Mouse (Mus musculus): ENCODE data around the gene Rnf169. TPM values are rescaled to one million over a fixed set of nuclear protein-coding genes. Genes with fewer than 3 reads are reported as not detected.

The Rnf169 gene
- polyA plus RNA-seq, 1 experiment from 2014 or later, result 1.2 TPM

DNA sequence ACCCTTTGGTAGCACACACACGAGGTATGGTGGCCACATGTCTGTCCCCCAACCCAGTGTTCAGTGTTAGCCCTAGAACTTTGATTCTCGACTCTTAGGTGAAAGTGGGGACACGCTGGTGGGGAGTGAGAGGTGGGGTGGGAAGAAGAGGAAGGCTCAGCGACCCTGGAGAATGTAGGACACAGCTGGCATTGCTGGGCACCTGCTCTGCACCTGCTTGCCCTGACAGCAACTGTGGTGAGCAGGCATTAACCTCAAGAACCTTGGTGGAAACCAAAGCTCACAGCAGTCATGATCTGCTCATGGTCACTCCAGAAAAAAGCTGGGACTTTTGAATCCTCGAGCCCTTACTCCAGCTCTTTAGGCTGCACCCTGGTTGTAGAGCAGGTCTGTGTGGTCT is 69.2 kb downstream of the Rnf169 start:
- Histone ChIP-seq H3K4me3 (replicated peaks) (no peak overlapping the region), H3K27ac (no peak overlapping the region), H3K4me1 (replicated peaks) (peaks cover 23% of the 10 kb centered on the region), H3K27me3 (peaks cover 18% of the 10 kb centered on the region), H3K4me2 (no peak overlapping the region), H3K36me3 (no peaks in the 10 kb centered on the region), H3K9me3 (replicated peaks) (no peaks in the 10 kb centered on the region), H3K9ac (no peak overlapping the region)
- ATAC-seq (ENCODE audit: low read depth) (no peak), DNase-seq (no peak)
- WGBS (ENCODE audit: insufficient replicate concordance), result 52% methylated on average over 5 of the region's 5 CpGs

DNA sequence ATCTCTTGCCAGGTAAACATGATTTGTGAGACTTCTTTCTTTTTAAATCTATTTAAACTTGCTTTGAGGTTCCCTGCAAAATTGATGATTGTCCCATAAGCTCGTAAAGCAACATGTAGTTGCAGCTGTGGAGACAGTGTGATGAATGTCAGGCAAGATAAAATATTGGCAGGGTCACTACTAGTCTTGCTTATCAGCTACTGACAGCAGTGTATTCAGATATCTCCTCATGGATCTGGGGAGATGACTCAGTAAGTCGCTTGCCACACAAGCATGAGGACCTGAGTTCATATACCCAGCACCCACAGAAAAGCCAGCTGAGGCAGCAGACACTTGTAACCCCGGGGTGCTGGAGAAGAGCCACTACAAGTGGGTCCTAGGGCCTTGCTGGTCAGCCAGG is 72.8 kb downstream of the Rnf169 start:
- Histone ChIP-seq H3K36me3 (no peaks in the 10 kb centered on the region), H3K9ac (0 out of 2 replicates have a peak overlapping the region, but pooled peaks have one; percentile 18)

DNA sequence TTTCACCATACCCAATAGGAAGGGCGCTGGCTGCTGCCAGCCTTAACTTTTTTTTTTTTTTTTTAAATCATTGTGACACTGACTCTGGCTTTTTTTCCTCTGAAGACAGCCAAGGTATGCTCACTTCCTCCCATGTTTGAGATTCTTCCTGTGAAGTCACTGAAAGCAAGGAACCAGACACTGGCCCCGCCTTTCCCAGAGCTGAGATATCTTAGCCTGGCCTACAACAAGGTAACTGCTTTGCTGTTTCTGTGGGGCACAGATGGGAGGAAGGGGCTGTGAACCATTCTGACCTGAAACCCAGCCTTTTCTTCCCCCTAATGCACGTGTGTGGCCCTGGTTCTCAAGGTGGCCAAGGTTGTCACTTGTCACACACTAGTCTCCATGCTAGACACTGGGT is 73.9 kb downstream of the Rnf169 start:
- no peaks in the 10 kb centered on the region for H3K9me3 ChIP-seq (replicated peaks)
- H3K4me2 ChIP-seq, result no peak overlapping the region
- DNase-seq, result no peak
- no peaks in the 10 kb centered on the region for H3K36me3 ChIP-seq
- H3K27ac ChIP-seq, result no peak overlapping the region
- H3K4me3 ChIP-seq (replicated peaks), result no peak overlapping the region
- no peak for ATAC-seq (ENCODE audit: low read depth)
- peaks cover 23% of the 10 kb centered on the region for H3K4me1 ChIP-seq (replicated peaks)
- H3K27me3 ChIP-seq, result no peaks in the 10 kb centered on the region
- 59% methylated on average over 3 of the region's 3 CpGs for WGBS (ENCODE audit: insufficient replicate concordance)
- H3K9ac ChIP-seq, result no peak overlapping the region

More for the DNA sequence above, 72.8 kb downstream of the Rnf169 start:
- Histone ChIP-seq H3K9me3 (replicated peaks) (no peaks in the 10 kb centered on the region), H3K27me3 (no peaks in the 10 kb centered on the region), H3K4me1 (replicated peaks) (peaks cover 23% of the 10 kb centered on the region), H3K4me2 (no peak overlapping the region), H3K4me3 (replicated peaks) (no peak overlapping the region), H3K27ac (no peak overlapping the region)
- WGBS (ENCODE audit: insufficient replicate concordance), result 35% methylated on average over 3 of the region's 3 CpGs
- DNase-seq (peak; percentile 13), ATAC-seq (ENCODE audit: low read depth) (peak; percentile 74)

DNA sequence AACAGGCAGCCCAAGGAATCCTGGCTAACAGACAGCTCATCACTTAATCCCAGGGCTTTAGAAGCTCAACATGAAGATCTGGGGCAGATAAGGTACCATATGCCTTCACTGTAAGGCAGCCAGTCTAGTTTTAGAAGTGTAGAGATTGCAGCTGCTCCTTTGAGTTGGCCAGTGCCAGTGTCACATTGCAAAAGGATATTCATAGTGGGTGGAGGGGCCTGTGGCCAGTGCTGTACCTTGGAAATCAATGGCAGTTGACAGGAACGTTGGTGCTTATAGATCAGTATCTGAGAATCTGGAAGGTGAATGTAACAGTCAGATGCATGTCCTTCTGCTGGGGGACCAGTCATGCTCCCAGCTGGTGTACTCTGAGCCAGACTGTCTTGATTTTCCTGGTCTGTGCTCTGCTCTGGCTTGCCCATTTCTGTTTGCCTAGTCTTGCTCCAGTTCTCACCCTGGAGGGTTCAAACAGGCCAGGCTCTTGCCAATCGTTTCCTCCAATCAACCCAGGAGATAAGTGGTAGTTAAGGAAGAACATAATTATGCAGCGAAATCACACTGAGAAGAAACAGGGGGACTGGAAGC is 75.7 kb downstream of the Rnf169 start:
- H3K36me3 ChIP-seq, result no peaks in the 10 kb centered on the region
- no peak overlapping the region for H3K4me2 ChIP-seq
- ATAC-seq (ENCODE audit: low read depth) (no peak), DNase-seq (no peak)
- H3K9ac ChIP-seq, result no peak overlapping the region
- no peaks in the 10 kb centered on the region for H3K27me3 ChIP-seq
- no peak overlapping the region for H3K27ac ChIP-seq
- peaks cover 23% of the 10 kb centered on the region for H3K4me1 ChIP-seq (replicated peaks)
- H3K4me3 ChIP-seq (replicated peaks), result no peak overlapping the region
- WGBS (ENCODE audit: insufficient replicate concordance), result 17% methylated on average over 3 of the region's 3 CpGs
- H3K9me3 ChIP-seq (replicated peaks), result no peaks in the 10 kb centered on the region

DNA sequence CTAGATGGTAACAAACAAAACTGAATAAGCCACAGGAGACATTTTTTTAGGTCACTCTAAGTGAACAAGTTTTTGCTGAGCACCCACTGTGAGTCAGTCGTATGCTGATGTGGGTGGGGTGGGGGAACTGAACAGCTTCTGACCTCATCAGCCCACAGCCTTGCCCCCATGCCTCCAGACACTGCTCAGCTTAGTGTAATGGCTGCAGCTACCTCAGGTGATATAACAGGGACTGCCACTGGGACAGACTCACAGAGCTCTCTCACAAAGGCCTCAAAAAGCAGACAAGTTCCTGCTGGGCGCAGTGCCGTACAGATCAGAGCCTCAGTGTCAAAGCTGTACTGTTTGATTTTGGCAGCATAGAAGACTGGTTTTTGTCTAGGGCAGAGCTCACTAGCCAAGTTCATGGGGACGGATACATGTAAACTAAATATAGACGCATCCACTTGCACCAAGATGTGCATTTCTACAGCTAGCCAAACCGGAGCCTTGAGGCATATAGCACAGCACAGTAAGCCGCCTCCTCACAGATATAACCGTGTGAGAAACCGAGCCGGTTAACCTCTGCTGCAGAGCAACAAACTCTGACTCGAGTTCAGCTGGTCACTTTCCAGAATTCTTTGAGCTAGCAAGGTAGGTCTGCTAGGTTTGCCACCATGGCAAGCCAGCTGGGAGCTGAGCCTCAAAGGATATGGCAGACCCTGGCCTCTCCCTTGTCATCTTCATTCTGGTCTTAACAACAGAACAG is 77.2 kb downstream of the Rnf169 start:
- Histone ChIP-seq H3K4me1 (replicated peaks) (peaks cover 21% of the 10 kb centered on the region), H3K4me3 (replicated peaks) (no peak overlapping the region), H3K4me2 (no peak overlapping the region), H3K27ac (no peak overlapping the region), H3K27me3 (no peaks in the 10 kb centered on the region), H3K9ac (no peak overlapping the region), H3K36me3 (no peaks in the 10 kb centered on the region), H3K9me3 (replicated peaks) (no peaks in the 10 kb centered on the region)
- ATAC-seq (ENCODE audit: low read depth), result no peak
- no peak for DNase-seq
- WGBS (ENCODE audit: insufficient replicate concordance), result 67% methylated on average over 11 of the region's 11 CpGs

DNA sequence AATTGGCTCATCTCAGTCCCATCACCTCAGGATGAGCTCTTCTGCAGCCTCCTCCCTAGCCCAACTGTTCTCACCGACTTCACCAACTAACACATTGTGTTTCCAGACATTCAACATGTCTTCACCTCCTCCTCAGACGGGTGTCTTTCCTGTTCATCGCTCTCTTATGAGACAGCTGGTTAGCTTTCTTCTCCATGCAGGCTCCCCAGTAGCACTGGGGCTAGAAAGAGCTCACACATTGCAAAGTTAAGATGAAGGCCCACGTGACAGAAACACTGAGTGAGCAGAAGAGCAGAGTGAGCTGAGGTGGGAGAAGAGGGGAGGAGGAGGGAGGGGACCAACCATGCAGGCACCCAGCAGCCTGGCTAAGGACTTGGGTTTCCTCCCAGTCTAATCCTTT is 78.0 kb downstream of the Rnf169 start:
- WGBS (ENCODE audit: insufficient replicate concordance), result 52% methylated on average over 4 of the region's 4 CpGs
- H3K9me3 ChIP-seq (replicated peaks), result no peaks in the 10 kb centered on the region
- H3K4me2 ChIP-seq, result no peak overlapping the region
- no peak for DNase-seq
- no peaks in the 10 kb centered on the region; the same call in 1 of the 2 replicates for H3K27me3 ChIP-seq
- H3K27ac ChIP-seq, result no peak overlapping the region
- no peak for ATAC-seq (ENCODE audit: low read depth)
- H3K9ac ChIP-seq, result no peak overlapping the region
- peaks cover 12% of the 10 kb centered on the region for H3K4me1 ChIP-seq (replicated peaks)
- no peaks in the 10 kb centered on the region for H3K36me3 ChIP-seq
- no peak overlapping the region for H3K4me3 ChIP-seq (replicated peaks)

DNA sequence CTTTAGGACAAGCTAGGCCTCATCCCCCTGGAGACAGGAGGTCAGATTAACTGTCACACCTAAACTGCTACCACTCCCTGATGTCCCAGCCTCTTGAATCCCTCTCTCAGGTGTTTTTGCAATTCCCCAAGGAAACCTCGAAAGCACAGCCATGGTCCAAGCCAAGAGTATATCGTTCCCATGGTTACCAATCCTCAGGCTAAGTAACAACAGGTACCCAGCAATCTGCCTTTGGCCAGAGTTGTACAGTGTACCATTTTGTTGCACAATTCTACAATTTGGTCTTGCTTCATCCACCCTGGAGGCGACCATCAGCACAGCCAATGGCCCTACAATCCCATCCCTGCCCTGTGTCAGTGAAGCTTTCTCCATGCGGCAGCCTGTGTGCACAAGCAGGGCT is 83.3 kb downstream of the Rnf169 start:
- Histone ChIP-seq H3K4me2 (no peak overlapping the region), H3K27me3 (no peaks in the 10 kb centered on the region; the same call in 1 of the 2 replicates), H3K9ac (no peak overlapping the region), H3K4me1 (replicated peaks) (no peaks in the 10 kb centered on the region), H3K36me3 (no peaks in the 10 kb centered on the region), H3K4me3 (replicated peaks) (no peak overlapping the region), H3K9me3 (replicated peaks) (no peaks in the 10 kb centered on the region), H3K27ac (no peak overlapping the region)
- no peak for DNase-seq
- ATAC-seq (ENCODE audit: low read depth), result no peak
- 54% methylated on average over 4 of the region's 4 CpGs for WGBS (ENCODE audit: insufficient replicate concordance)

DNA sequence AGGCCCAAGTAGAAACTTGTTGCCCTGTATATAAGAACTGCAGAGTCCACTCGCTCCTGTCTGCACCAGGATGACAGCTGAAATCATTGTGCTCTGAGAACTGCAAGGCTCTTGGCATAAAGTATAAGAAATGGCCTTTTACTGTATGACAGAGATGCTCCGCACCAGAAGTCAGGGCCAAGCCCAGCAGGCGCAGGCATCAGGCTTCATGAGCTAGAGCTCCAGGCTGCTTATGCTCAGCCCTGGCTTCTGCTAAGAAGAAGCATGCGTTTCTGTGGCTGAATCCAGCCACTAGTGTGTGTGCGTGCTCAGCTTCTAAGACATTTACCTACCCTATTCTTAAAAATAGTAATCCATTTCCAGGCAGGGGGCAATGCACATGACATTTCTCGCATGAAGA is 85.8 kb downstream of the Rnf169 start:
- DNase-seq (no peak), ATAC-seq (ENCODE audit: low read depth) (no peak)
- Histone ChIP-seq H3K9me3 (replicated peaks) (no peaks in the 10 kb centered on the region), H3K4me1 (replicated peaks) (no peaks in the 10 kb centered on the region), H3K4me3 (replicated peaks) (no peak overlapping the region), H3K9ac (no peak overlapping the region), H3K4me2 (no peak overlapping the region), H3K27me3 (no peaks in the 10 kb centered on the region; the same call in 1 of the 2 replicates), H3K36me3 (no peaks in the 10 kb centered on the region), H3K27ac (no peak overlapping the region)
- WGBS (ENCODE audit: insufficient replicate concordance), result 68% methylated on average over 6 of the region's 6 CpGs

DNA sequence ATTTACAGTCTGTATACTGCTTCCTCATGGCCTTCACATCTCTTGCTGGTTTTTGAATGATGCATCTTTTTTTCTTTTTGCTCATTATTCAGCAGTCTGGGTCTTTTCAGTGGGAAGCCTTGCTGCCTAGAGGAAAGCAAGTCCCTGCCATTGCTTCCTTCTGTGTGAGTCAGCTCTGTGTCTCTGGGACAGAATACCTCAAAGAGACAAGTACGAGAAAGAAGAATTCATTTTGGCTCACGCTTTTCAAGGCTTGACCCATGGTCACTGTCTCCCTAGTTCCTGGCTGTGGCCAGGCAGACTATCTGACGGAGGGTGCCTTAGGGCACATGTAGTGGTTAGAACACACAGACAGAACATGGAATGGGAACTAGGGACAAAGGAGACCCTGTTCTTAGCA is 86.3 kb downstream of the Rnf169 start:
- Histone ChIP-seq H3K4me2 (no peak overlapping the region), H3K9ac (no peak overlapping the region), H3K36me3 (no peaks in the 10 kb centered on the region), H3K27me3 (no peaks in the 10 kb centered on the region; the same call in 1 of the 2 replicates), H3K27ac (no peak overlapping the region), H3K4me1 (replicated peaks) (no peaks in the 10 kb centered on the region), H3K4me3 (replicated peaks) (no peak overlapping the region), H3K9me3 (replicated peaks) (no peaks in the 10 kb centered on the region)
- ATAC-seq (ENCODE audit: low read depth) (no peak), DNase-seq (no peak)
- WGBS (ENCODE audit: insufficient replicate concordance), result 84% methylated on average over 3 of the region's 3 CpGs

DNA sequence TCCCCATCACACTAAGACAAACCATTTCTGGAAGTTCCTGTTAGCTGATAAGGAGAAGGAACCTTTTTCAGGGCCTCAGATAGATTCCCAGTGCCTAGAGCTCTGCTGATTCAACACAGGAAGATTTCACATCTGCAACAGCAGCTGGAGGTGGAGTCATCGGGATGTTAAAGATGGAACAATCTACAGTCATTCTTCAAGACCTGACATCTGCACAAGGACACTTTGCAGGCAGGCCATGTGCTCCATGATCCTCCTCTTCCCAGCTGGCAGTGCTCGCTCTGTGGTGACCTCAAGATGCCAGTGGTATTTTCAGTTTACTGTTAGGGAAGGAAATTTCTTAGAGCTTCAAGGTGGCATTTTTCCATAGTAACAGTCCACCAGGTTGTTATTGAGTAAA is 87.9 kb downstream of the Rnf169 start:
- Histone ChIP-seq H3K9ac (no peak overlapping the region), H3K27ac (no peak overlapping the region), H3K27me3 (no peaks in the 10 kb centered on the region; the same call in 1 of the 2 replicates), H3K36me3 (no peaks in the 10 kb centered on the region), H3K4me3 (replicated peaks) (no peak overlapping the region), H3K4me1 (replicated peaks) (no peaks in the 10 kb centered on the region), H3K4me2 (no peak overlapping the region), H3K9me3 (replicated peaks) (no peaks in the 10 kb centered on the region)
- 52% methylated on average over 2 of the region's 2 CpGs for WGBS (ENCODE audit: insufficient replicate concordance)
- DNase-seq (no peak), ATAC-seq (ENCODE audit: low read depth) (no peak)

DNA sequence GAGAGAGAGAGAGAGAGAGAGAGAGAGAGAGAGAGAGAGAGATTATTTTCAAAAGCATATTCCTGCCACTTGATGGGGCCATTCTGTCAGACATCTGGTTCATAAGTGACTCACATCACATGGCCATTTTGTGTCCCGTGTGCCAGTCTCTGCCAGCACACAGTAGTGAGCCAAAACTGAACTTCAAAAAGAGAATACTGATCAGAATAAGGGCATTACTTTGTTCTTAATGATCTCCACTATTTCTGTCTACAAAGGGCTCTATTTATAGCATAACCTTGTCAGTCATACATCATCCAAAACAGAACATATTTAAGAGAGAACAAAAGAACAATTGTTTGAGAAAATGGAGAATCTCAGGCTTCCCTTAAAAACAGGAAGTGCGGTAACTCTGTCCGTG is 88.8 kb downstream of the Rnf169 start:
- Histone ChIP-seq H3K4me2 (no peak overlapping the region), H3K9me3 (replicated peaks) (no peaks in the 10 kb centered on the region), H3K4me1 (replicated peaks) (no peaks in the 10 kb centered on the region), H3K4me3 (replicated peaks) (no peak overlapping the region), H3K36me3 (no peaks in the 10 kb centered on the region), H3K27me3 (no peaks in the 10 kb centered on the region), H3K9ac (no peak overlapping the region), H3K27ac (no peak overlapping the region)
- WGBS (ENCODE audit: insufficient replicate concordance), result 34% methylated on average over 3 of the region's 3 CpGs
- DNase-seq, result no peak
- no peak for ATAC-seq (ENCODE audit: low read depth)

Data from liver, embryonic 13.5 days (tissue).